Mouse (Mus musculus) retina, adult 2 months (tissue): Measurements from ENCODE around the gene Txnrd3.

ENCODE experiments used
- DNase-seq: peaks from one replicate; pipeline ENCODE4 v3.0.0-alpha.2; 2012; ENCODE audit warnings: low read depth, low spot score

Txnrd3 gene

DNA sequence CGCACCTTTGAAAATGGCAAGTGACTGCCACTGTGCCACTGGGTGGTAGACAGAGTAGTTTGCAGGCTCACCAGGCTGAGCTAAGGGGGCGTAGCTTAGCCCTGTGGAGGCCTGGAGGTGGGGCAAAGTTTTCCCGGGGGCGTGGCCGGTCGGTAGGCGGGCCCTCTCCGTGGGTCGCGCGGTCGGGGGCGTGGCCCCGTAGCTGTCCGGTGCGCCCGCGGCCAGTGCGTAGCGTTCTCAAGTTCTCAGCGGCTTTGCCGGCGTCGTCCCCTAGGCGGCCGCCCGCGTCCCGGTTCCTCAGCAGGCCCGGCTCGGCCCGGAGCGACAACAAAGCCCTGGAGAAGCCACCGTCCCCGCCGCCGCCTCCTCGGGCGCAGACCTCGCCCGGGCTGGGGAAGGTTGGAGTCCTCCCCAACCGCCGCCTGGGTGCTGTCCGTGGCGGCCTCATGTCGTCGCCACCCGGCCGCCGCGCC, at the start of gene Txnrd3:
Gene Txnrd3, plus strand, starts transcription at position 191 of the 473 bp plus-strand sequence.
- DNase-seq, result peak; percentile 74

DNA sequence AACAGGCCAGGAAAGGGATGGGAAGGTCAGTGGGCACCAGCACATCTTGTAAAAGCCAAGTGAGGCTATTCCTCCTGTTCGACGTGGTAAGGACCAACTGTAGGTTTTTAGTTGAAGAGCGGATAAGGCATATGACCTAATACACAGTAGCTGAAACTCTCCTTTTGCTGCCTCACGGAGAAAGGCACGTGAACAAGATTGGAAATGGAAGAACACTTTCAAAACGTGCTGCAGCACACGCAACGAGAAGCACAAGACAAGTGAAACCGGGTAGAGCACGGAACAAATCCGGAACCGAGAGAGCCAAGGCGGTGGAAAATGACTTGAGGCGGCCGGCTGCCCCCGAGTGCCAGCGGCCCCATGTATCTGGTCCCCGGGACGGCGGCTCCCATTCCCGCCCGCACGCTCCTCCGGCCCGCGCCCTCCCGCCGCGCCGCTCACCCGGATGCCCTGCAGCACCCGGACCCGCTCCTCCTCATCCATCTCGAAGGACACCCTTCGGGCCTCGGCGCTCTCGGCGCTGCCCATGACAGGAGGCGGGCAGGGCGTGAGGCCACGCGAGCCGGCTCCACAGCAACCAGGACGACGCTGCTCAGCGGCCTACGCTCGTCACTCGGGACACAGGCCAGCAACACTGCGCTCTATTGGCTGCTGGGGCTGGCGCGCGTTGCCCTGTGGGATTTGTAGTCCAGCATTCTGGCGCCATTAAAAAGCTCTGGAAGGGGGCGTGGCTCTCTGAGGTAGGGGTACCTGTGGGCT, 48.6 kb upstream of the Txnrd3 start, which contains the start of gene Chchd6:
Gene Chchd6, minus strand, starts transcription at position 635 of the 759 bp plus-strand sequence.
- peak; percentile 87 for DNase-seq

DNA sequence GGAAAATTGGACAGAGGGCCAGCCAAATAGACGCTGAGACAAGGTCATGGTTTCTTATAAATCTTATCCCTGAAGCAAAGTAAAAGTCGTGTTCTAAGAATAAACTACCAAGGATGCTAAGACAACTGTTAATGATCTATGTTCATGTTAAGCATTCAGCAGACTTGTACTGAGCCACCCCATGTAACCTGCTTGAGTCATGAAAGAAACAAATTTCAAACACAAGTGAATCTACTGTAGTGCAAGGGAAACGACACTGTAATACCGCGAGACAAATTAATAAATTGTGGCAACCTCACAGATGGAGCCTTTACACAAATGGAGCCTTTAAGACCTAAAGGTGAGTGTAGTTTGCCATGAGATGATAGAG, 48.0 kb upstream of the Txnrd3 start:
- DNase-seq, result no peak

DNA sequence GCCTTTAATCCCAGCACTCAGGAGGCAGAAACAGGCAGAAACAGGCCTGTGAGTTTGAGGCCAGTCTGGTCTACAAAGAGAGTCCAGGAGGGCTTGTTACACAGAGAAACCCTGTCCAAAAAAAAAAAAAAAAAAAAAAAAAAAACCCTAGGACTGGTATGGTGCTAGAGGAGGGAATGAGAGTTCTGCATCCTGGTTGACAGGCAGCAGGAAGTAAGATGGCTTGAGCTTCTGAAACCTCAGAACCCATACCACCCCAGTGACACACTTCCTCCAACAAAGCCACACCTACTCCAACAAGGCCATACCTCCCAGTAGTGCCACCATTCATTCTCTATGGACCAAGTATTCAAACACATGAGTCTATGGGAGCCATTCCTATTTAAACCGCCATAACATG, 47.3 kb upstream of the Txnrd3 start:
- DNase-seq, result no peak

DNA sequence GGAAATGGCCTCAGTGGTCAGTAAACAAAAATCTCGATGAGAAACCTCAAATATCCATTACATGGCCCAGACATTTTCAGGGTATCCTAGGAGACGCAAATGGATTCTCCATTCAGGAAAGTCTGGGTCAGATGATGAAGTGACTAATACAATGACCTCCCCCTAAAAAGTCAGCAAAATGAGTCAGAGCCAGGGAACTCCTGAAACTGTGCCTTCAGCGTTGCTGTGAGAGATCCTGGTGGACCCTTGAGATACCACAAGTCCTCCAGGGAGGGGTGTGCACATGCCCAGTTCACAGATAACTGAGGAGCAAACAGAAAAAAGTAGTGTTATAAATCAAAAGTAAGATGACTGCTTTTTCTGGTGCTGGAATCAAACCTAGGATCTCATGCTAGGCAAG, 37.7 kb upstream of the Txnrd3 start:
- no peak for DNase-seq

DNA sequence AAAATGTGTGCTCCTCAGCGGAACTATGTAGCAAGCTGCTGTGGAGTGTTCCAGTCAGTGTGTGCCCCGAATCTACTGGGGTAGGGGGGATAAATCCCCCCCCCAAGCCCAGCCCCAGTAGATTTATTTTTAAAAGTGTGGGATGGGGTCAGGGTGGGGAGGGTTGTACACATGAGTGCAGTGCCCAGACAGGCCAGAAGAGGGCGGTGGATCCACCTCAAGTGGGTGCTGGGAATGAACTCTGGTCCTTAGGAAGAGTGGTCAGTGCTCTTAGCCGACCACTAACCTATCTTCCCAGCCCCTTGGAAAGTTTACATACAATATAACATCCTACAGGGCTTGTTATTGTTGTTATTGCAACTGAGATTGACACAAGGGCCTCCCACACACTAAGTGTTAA, 35.8 kb upstream of the Txnrd3 start:
- DNase-seq, result no peak

DNA sequence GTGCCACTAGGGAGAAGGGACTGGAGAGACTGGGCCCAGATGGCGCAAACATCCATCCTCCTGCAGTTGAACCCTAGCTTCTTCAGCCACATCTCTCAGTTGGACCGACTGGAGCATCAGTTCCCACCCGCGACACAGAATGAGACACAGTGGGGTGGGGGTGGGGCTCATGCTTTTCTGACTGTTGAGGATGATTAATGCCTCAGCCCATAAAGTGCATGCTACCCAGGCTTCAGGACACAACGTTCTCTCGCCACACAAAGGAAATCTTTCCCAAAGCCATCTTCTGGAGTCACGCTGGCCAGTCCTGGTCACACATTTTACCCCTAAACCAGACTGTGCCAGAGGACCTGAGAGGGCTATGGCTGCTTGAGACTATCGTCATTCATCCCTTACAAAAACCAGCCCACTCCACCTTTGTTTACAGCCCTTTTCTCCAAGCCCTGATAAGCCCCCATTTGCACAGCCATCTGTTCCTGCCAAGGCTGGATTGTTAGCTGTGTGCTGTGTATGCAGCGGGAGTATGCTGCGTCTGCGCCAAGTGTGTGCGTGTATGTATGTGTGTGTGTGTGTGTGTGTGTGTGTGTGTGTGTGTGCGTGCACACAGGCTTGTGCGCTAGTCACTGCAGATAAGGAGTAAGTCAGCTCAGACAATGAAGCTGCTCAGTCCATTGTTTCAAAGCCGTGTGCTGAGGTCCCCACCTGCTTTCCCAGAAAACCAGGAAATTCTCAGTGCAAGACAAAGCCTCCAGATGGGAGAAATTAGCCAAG, 30.3 kb upstream of the Txnrd3 start:
- no peak for DNase-seq

DNA sequence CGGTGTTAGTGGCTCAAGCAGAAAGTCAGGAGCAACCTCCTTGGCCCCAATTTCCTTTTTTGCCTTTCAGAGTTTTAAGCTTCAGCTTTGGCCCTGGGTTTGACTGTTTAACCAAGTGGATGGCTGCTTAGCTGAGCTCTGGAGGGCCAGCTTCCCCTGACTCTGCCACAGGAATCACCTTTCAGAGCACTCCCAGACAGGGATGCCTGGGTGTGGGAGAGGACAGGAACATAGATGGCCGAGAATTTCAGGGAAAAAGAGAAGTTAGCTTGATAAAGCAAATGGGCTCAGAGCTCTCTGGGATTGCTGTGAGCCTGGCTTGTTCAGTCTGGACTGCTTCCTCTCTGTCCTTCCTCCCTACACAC, 29.7 kb upstream of the Txnrd3 start:
- no peak for DNase-seq

DNA sequence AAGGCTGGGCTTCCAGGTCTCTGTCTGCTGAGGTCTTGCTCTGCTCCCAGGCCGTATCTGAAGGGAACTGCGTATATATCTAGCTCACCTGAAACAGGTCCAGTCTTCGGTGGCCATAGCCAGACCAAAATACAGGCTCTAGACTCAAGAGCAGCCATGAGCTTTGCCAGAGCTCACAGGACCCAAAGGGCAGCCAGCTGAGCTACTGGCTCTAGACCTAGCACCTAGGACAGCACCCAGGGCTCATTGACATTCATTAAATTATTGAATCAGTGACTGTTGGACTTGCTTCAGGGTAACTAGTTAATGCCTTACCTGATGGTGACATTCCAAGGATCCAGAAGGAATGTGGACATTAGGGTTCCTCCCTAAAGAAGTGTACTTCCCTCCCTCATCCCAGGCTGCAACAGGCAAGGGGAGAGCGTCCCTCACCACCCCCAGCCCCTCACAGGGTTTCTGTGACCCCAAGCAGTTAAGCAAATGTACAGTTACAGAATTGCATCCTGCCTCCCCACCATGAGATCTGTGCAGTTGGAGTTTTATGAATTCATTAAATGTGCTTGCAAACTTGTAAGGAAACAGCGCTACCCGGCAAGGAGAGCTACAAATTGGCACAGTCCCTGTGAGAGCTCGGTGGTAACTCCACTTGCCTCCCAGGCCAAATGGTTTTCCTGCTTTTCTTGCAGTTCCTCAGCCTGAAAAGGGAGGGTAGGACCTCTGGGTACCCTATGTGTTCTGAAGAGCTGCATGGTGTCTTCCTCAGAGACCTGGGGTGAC, 29.0 kb upstream of the Txnrd3 start:
- DNase-seq, result no peak

DNA sequence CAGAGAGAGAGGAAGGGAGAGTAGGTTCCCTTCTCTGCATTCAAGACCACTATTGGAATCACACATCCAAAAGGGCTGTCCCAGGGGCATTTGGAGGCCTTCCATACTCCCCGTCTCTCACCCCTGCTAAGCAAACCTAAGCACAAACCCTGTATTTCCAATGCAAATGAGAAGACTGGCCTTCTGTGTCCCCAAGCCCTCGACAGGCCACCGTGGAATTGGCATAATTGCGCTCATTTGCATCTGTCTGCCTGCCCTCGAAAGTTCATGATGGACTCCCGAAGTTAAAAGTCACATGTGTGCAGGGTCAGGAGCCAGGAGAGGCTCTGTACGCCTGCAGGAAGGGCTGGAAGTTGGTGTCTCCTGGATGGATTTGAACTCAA, 28.4 kb upstream of the Txnrd3 start:
- no peak for DNase-seq

DNA sequence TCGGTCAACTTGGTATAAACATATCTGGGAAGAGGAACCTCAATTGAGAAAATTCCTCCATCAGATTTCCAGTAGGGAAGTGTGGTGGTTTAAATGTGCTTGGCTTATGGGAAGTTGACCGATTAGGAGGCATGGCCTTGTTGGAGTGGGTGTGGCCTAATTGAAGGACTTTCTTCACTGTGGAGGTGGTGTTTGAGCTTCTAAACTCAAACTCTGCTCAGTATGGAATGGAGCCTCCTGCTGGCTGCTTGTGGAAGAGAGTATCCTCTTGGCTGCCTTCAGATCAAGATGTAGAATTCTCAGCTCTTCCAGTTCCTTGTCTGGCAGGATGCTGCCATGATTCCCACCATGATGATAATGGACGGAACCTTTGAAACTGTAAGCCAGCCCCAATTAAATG, 21.1 kb upstream of the Txnrd3 start:
- no peak for DNase-seq

DNA sequence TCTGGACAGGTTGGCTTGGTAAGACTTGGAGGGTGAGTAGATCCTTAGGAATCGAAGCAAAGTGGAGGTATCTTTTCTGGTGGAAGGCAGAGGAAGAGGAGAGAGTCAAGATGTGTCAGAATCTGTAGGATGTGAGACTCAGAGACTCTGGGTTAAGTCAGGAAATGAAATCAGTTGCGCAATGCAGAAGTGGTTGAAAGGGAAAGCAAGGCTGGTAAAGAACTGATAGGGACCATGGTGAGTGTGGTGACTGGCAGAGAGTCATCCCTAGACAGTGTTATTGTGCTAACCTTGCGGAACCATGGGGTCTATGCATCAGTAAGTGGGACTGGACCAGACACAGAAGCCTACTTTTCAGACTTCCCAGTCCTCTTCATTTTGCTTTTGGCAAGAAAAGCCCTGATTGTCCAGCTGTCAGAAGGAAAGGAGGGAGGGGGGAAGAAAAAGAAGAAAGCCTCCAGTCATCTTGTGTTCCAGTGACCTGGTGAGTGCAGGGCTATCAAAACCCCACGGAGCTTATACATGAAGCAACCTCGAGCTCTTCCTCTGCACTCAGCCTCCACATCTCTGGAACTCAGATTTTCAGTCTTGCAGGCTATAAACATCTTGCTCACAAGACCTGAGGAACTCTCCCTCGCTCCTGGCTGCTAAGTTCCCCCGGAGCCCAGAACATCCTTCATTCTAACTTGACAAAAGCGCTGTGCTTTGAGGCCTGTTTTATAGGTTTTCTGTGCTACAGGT, 15.6 kb upstream of the Txnrd3 start:
- no peak for DNase-seq

DNA sequence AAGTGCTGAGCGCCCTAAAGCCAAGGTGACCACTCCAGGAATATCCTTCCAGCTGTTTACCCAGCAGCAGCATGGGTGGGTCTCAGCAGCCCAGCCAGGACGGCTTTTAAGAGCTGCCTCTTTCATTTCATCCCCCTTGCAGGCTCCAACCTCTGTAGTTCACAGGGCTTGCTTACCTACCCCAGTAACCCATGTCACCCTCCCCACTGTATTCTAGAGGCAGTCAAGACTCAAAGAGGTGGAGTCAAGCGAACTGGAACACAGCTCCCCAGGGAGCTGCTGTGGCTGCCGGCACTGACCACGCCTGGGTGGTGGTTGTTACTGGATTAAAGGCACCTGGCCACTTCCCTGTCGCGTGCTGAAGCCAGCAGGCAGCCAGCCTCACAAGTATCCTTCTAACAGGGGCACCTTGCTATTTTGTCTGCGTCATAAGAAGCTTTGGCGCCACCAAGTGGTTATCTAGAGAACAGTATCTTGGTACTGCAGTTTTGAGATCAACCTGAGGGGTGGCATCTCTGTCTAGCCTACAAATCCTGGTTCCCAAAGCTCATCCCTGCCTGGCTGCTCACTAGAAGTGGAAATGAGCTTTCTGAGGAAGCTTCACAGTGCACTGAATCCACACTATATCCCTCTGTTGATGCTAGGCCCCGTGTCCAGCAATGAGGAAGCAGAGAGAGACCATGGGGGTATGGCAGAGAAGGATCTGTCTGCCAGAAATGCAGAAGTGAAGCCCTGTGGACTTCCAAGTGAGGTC, 11.8 kb upstream of the Txnrd3 start:
- peak; percentile 37 for DNase-seq

DNA sequence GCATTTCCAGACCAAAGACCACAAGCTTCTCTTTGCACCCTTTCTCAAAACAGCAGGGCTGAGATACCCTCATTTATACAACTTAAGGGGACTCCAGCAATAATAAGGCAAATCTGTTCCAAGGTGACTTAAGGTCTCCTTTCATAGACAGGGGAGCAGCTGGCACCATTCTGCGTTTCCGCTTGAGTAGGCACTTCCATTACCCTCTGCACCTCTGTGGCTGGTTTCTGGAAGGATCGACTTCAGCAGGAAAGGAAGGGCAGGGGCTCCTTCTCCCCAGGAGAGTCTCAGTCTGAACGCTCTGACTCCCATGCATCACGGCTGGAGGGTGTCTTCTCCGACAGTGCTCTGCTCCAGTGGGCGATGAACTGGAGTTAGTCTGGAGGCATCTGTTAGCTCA, 10.7 kb upstream of the Txnrd3 start:
- DNase-seq, result no peak

DNA sequence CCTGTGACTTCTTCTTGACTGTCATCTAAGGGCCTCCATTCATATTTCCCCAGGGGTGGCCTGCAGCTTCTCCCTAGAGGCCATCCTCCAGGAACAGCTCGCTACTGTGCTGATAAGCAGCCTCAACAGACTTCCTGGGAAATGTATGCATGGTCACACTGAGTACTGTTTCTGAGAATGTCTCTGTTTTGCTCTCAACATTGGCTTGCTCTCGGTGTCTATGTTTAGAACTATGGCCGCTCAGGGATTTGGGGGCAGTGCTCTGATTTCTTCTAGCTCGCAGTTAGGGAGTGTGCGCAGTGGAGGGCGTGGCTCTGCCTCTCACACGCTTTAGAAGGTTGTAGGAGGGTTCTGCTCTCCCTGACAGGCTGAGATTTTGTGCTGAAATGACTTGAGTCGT, 9.4 kb upstream of the Txnrd3 start:
- DNase-seq, result no peak

DNA sequence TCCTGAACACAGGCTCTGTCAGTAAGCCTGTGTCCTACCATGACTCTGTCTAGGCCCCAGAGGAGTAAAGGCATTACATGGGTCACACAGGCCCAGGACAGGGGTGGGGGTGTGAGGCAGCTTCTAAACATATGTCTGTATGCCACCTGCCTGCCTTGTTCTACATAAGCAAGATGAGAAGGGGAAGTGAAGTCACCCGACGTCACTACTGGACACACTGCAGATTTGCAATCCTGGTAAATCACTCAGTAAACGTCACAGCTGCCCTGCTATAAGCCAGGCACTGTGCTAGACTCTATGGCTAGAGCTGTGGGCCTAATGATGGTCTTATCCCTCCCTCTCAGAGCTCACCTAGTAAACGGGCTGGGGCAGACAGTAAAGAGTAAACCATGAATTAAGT, 5.8 kb upstream of the Txnrd3 start:
- no peak for DNase-seq

DNA sequence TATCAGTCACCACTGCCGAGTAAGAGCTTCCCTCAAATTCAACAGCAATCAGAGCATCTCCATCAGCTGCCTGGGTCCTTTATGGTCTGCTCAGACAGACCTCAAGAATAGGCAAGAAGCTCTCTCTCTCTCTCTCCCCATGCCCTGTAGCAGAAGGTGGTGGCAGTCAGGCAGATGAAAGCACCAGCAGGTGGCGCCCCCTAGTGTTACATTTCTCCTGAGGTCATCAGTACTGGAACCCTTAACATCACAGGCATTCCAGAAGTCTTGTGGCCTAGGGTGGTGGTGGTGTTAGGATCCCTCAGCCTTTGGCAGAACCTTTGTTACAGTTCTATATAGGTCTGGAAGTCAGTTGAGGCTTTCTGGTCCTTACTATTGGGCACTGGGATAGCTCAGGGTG, 4.8 kb upstream of the Txnrd3 start:
- no peak for DNase-seq

DNA sequence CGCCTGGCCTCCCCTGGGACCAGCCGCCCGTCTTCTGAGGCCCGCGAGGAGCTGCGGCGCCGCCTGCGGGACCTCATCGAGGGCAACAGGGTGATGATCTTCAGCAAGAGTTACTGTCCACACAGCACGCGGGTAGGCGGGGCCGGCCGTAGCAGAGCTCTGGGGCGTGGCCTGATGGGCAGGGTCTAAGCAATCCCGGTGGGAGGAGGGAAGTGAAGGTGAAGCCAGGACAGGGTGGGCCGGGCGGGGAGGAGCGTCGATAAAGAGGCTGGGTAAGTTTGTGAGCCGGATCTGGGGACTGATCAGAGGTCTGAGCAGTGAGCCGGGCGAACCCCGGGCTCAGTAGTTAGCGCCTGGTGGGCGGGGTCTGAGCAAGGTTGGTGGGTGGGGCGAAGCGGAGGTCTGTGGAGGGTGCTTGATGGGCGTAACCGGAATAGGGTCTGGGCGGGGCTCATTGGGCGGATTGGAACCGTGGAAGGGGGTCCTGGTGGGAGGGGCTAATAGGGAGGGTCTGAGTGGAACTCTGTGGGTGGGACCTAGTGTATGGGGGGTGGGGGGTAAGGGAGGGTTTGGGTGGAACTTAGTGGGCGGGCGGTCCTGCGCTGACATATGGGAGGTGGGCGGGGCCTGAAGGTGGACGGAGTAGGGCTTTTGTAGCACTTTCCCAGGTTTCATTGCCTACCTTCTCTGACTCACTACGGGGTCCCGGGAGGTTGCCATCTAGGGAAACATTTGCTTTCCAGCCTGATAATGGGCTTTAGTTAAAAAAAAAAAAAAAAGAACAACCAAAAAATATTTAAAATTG, 685 bp downstream of the Txnrd3 start:
- peak; percentile 61 for DNase-seq

DNA sequence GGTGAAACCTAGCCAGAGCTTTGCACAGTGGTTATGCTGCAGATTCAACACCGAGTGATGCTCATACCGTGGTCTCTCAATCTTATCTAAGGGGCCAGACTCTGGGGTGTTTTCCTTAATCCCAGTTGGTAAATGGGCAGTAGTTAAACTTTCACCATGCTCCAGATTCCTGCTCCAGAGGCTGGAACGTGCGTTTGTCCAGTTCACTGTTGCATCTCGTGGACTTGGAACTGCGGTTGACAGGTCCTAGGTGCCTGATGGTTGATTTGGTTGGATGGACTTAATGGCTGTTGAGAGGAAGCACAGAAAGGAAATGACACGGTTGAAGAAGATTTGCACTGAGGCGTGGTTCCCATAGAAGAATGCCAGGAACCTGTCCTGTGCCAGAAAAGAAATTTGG, 6.1 kb downstream of the Txnrd3 start:
- DNase-seq, result no peak

DNA sequence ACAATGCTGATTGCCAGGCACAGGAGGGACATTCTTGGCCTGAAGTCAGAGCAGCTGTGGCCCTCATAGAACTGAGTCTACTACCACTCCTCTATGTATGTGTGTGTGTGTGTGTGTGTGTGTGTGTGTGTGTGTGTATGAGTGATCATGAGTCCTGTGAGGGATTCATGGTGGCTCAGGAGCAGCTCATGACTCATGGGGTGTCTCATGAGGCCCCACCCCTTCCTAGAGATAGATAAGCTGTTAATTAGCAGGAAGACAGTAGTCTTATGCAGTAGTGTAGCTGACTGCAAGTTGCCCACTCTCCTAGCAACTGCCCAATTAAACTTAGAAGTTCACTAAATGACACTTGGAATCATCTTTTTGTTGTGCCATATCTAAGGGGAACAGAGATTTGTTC, 8.0 kb downstream of the Txnrd3 start:
- DNase-seq, result no peak
